9 mouse cellular contexts compared by ENCODE assay signal in genomic region chr13:73446494-73446893, GRCm38 (mm10). TPM values are rescaled to one million over a fixed set of nuclear protein-coding genes. Genes with fewer than 3 reads are reported as not detected.
DNase-seq lines count a peak whose midpoint lies in the region; ATAC-seq and TF ChIP-seq lines count a peak whose summit lies in the region.
"Had no signal": no experiment of that assay in that cellular context is flagged by ENCODE, and none has a peak within 500 bp of the region (broad histone marks: within the 10 kb centered on the region; RNA-seq: fewer than 3 reads in every experiment).

No protein-coding gene starts in this region.

- DNase-seq in heart, postnatal 36 days = no peak
- peak; percentile 72 for DNase-seq in brain, embryonic 14.5 days (ENCODE audit: low read depth)
- DNase-seq in heart, postnatal 4 days = peak; percentile 27
- peak; percentile 71 for DNase-seq in lung, embryonic 14.5 days
- no peak for DNase-seq in retina, embryonic 14.5 days (ENCODE audit: low spot score)
- DNase-seq in adrenal gland, postnatal 10 days = no peak
- no peak for DNase-seq in layer of hippocampus, adult 9-10 months (ENCODE audit: low spot score)
- DNase-seq: thymus, postnatal 14 days had no signal

- WGBS in heart, embryonic 11.5 days (ENCODE audit: insufficient replicate concordance) = 65% methylated on average over 4 of the region's 4 CpGs
- 34% methylated on average over 4 of the region's 4 CpGs for WGBS in lung, embryonic 14.5 days

- H3K27me3 ChIP-seq in heart, embryonic 11.5 days (ENCODE audit: control insufficient read depth, insufficient read depth, low read length) = no peaks in the 10 kb centered on the region
- no peaks in the 10 kb centered on the region for H3K27me3 ChIP-seq in lung, embryonic 14.5 days (ENCODE audit: insufficient read depth, low read length)

- peak overlapping the region; percentile 54; the same call in 1 of the 2 replicates for H3K27ac ChIP-seq in heart, embryonic 11.5 days (ENCODE audit: low read depth, low read length)
- peak overlapping the region; percentile 91 for H3K27ac ChIP-seq in lung, embryonic 14.5 days (ENCODE audit: low read depth)

- no peak overlapping the region for H3K9ac ChIP-seq in heart, embryonic 11.5 days (ENCODE audit: low read depth, low read length)
- no peak overlapping the region for H3K9ac ChIP-seq in lung, embryonic 14.5 days

- intact Hi-C loops in heart, postnatal 36 days (cut with DNase I) = no loop called here

- H3K4me3 ChIP-seq in heart, embryonic 11.5 days (ENCODE audit: low read depth, low read length) = no peak overlapping the region
- H3K4me3 ChIP-seq in lung, embryonic 14.5 days (ENCODE audit: low read depth, low read length) = no peak overlapping the region

- no peak for TF ChIP-seq POLR2A in brain, embryonic 14.5 days (IDR thresholded peaks at IDR 0.05; ENCODE audit: borderline replicate concordance, extremely low read depth, insufficient read depth, insufficient read length, poor library complexity, severe bottlenecking)

- TF ChIP-seq CTCF in brain, embryonic 14.5 days (IDR thresholded peaks at IDR 0.05; ENCODE audit: borderline replicate concordance, extremely low read depth, insufficient read depth, insufficient read length) = no peak
- no peak for TF ChIP-seq CTCF in lung, embryonic 14.5 days (IDR thresholded peaks at IDR 0.05; ENCODE audit: low read depth)

- ATAC-seq in heart, embryonic 11.5 days (replicated peaks; ENCODE audit: insufficient number of reproducible peaks, low FRiP score, low TSS enrichment) = no peak
- ATAC-seq in lung, embryonic 14.5 days (ENCODE audit: insufficient read depth) = peak; percentile 86

- peaks cover 7% of the 10 kb centered on the region; the same call in 1 of the 2 replicates for H3K4me1 ChIP-seq in heart, embryonic 11.5 days (ENCODE audit: control insufficient read depth, insufficient read depth, low read length)
- peaks cover 31% of the 10 kb centered on the region for H3K4me1 ChIP-seq in lung, embryonic 14.5 days (ENCODE audit: insufficient read depth)

- no peaks in the 10 kb centered on the region for H3K9me3 ChIP-seq in heart, embryonic 11.5 days (replicated peaks; ENCODE audit: control insufficient read depth, low read length)
- no peaks in the 10 kb centered on the region for H3K9me3 ChIP-seq in lung, embryonic 14.5 days (ENCODE audit: low read depth, low read length)

- H3K4me2 ChIP-seq in heart, embryonic 11.5 days = no peak overlapping the region; the same call in 1 of the 2 replicates
- H3K4me2 ChIP-seq in lung, embryonic 14.5 days = peak overlapping the region; percentile 15; the same call in 1 of the 2 replicates

- no peaks in the 10 kb centered on the region for H3K36me3 ChIP-seq in heart, embryonic 11.5 days (ENCODE audit: control insufficient read depth, insufficient read depth, low read length)
- no peaks in the 10 kb centered on the region for H3K36me3 ChIP-seq in lung, embryonic 14.5 days (ENCODE audit: insufficient read depth)

RNA-seq across cellular contexts. Expression of gene Lpcat1, which starts 20.5 kb away (rescaled TPM):
- 26.0 and 26.6 TPM in 2 replicates for polyA plus RNA-seq in heart, embryonic 11.5 days (2014; fragmentation: Nextera tagmentation; extraction: Ambion mirVana)
- 1 to 10 TPM; 7.0 to 9.4 TPM for total RNA-seq in heart, postnatal 36 days (2021)
- 91.4 and 99.1 TPM in 2 replicates for polyA plus RNA-seq in brain, embryonic 14.5 days (2012; rRNA removed)
- 10 to 100 TPM; 12.7 to 14.2 TPM for total RNA-seq in heart, postnatal 4 days (2021)
- 81.8 and 85.3 TPM in 2 replicates for polyA plus RNA-seq in lung, embryonic 14.5 days (2014; fragmentation: Nextera tagmentation; extraction: Ambion mirVana)
- total RNA-seq in adrenal gland, postnatal 10 days (2021) = 10 to 100 TPM; 17.0 to 20.4 TPM

Comparison
In these comparisons a context has a peak if more than half of its experiments do, and no peak if none do; other contexts are left out.
1. DNase-seq: peak in brain, embryonic 14.5 days (single experiment), heart, postnatal 4 days (single experiment) and lung, embryonic 14.5 days (single experiment); none in heart, postnatal 36 days (0 of 2), retina, embryonic 14.5 days (single experiment), adrenal gland, postnatal 10 days (single experiment) and layer of hippocampus, adult 9-10 months (single experiment).